Mouse (Mus musculus) Muller cell, postnatal 12 days (primary cell): Measurements from ENCODE around the gene Eno3.
A peak's percentile ranks its signal among the peaks of the same experiment; 100 is the strongest.

Source experiments
- DNase-seq: peaks from one replicate; pipeline ENCODE4 v3.0.0-alpha.2; 2015; ENCODE audit errors: inconsistent ontology term

The Eno3 gene

GRCm38 (mm10) chr11:70681170-70681569, 24.2 kb downstream of the Eno3 start:
- no peak for DNase-seq

- peak; percentile 78 for DNase-seq
Observed at GRCm38 (mm10) chr11:70681897-70682581, 25.0 kb downstream of the Eno3 start.

- no peak for DNase-seq
Observed at GRCm38 (mm10) chr11:70683640-70684039, 26.6 kb downstream of the Eno3 start.

- peak; percentile 27 for DNase-seq
Observed at GRCm38 (mm10) chr11:70686901-70687566, 30.0 kb downstream of the Eno3 start.

GRCm38 (mm10) chr11:70687601-70688199, 30.7 kb downstream of the Eno3 start, which contains the start of gene Camta2:
Camta2 (minus strand) TSS chr11:70688105.
- peak; percentile 90 for DNase-seq

GRCm38 (mm10) chr11:70688372-70688771, 31.4 kb downstream of the Eno3 start:
- DNase-seq: peak; percentile 58

- DNase-seq: no peak
Observed at GRCm38 (mm10) chr11:70689578-70689977, 32.6 kb downstream of the Eno3 start.

GRCm38 (mm10) chr11:70693504-70693903, 36.5 kb downstream of the Eno3 start:
- DNase-seq: no peak

GRCm38 (mm10) chr11:70697376-70697775, 40.4 kb downstream of the Eno3 start:
- DNase-seq: no peak

- no peak for DNase-seq
Observed at GRCm38 (mm10) chr11:70699051-70699450, 42.0 kb downstream of the Eno3 start.

- DNase-seq: peak; percentile 97
Observed at GRCm38 (mm10) chr11:70699722-70700556, 42.9 kb downstream of the Eno3 start, which contains the start of the genes Inca1 and Kif1c. Inca1 (minus strand) TSS chr11:70700155. Kif1c (plus strand) TSS chr11:70700548.

- DNase-seq: peak; percentile 85
Observed at GRCm38 (mm10) chr11:70700613-70701012, 43.6 kb downstream of the Eno3 start.

- DNase-seq: no peak
Observed at GRCm38 (mm10) chr11:70701221-70701955, 44.4 kb downstream of the Eno3 start.

- no peak for DNase-seq
Observed at GRCm38 (mm10) chr11:70701984-70702733, 45.2 kb downstream of the Eno3 start.

- DNase-seq: peak; percentile 31
Observed at GRCm38 (mm10) chr11:70702781-70703180, 45.8 kb downstream of the Eno3 start.

- no peak for DNase-seq
Observed at GRCm38 (mm10) chr11:70706127-70706526, 49.1 kb downstream of the Eno3 start.

- DNase-seq: no peak
Observed at GRCm38 (mm10) chr11:70711026-70711425, 54.0 kb downstream of the Eno3 start.
